Mouse (Mus musculus) C2C12 (cell line): ENCODE results near the gene Shf.

Experiments used
- CTCF ChIP-seq: IDR thresholded peaks from one replicate; pipeline ENCODE4 v1.5.1; 2011; ENCODE audit not compliant: control insufficient read depth, insufficient read depth, insufficient read length
- MYOD1 ChIP-seq: IDR thresholded peaks from one replicate; pipeline ENCODE4 v1.6.1; 2011; ENCODE audit warnings: low read depth; ENCODE audit not compliant: control insufficient read depth, insufficient read length

DNA sequence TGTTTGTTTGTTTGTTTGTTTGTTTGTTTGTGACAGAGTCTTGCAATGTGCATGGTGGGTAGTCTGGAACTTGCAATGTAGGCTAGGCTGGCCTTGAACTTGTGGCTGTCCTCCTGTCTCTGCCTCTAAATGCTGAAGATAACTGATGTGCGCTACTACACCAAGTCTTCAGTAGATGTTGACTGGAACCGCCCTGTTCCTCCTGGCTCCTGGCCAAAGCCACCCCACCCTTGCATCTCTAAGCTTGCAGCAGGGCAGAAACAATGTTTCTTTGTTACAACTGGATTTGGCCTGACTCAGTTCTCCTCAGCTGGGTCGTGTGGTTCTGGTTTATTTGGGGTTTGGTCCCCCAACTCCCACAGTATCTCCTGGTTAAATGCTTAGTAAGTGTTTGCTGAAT is 34.8 kb downstream of the Shf start:
- TF ChIP-seq CTCF = no peak
- TF ChIP-seq MYOD1 = no peak
